Mouse (Mus musculus) CH12.LX (cell line): Measurements from ENCODE around the gene Ptp4a2.
"Not testable (repeated sequence)": the region's sequence is repeated elsewhere in the genome, so short reads cannot be mapped to it uniquely, and the experiment has no call there.

Experiments used
- CHD1 ChIP-seq: IDR thresholded peaks from 2 replicates; pipeline ENCODE4 v1.6.1; 2012; ENCODE audit warnings: low read depth, low read length, improper control_type of control experiment, inconsistent platforms
- CTCF ChIP-seq, 2 experiments: IDR thresholded peaks in 1 of 2; conservative IDR thresholded peaks in 1 of 2; 2 replicates each; pipeline ENCODE4 v1.5.1; 2011 to 2012; ENCODE audit warnings: low read depth in 2 of 2, low read length in 2 of 2, improper control_type of control experiment in 1 of 2, inconsistent platforms in 1 of 2, mild to moderate bottlenecking in 1 of 2, moderate library complexity in 1 of 2
- KAT2A ChIP-seq: IDR thresholded peaks from 2 replicates; pipeline ENCODE4 v1.6.1; 2012; ENCODE audit warnings: low read length, improper control_type of control experiment, inconsistent platforms; ENCODE audit not compliant: insufficient replicate concordance
- MYC ChIP-seq: IDR thresholded peaks from 2 replicates; pipeline ENCODE4 v1.6.1; 2011; ENCODE audit warnings: low read depth, mild to moderate bottlenecking, improper control_type of control experiment, low read length
- POLR2A ChIP-seq: IDR thresholded peaks from 2 replicates; pipeline ENCODE4 v1.6.1; 2011; ENCODE audit warnings: low read depth, mild to moderate bottlenecking, improper control_type of control experiment, low read length
- SMC3 ChIP-seq: IDR thresholded peaks from 2 replicates; pipeline ENCODE4 v1.6.1; 2011; ENCODE audit warnings: low read depth, low read length, improper control_type of control experiment
- TCF12 ChIP-seq: IDR thresholded peaks from 2 replicates; pipeline ENCODE4 v1.6.1; 2014; ENCODE audit warnings: low read depth, mild to moderate bottlenecking, inconsistent platforms, low read length, improper control_type of control experiment
- USF2 ChIP-seq: conservative IDR thresholded peaks from 2 replicates; pipeline ENCODE4 v1.6.1; 2011; ENCODE audit warnings: low read depth, low read length, improper control_type of control experiment
- ZMIZ1 ChIP-seq: IDR thresholded peaks from 2 replicates; pipeline ENCODE4 v1.6.1; 2012; ENCODE audit warnings: low read depth, mild to moderate bottlenecking, inconsistent platforms, low read length, improper control_type of control experiment

DNA sequence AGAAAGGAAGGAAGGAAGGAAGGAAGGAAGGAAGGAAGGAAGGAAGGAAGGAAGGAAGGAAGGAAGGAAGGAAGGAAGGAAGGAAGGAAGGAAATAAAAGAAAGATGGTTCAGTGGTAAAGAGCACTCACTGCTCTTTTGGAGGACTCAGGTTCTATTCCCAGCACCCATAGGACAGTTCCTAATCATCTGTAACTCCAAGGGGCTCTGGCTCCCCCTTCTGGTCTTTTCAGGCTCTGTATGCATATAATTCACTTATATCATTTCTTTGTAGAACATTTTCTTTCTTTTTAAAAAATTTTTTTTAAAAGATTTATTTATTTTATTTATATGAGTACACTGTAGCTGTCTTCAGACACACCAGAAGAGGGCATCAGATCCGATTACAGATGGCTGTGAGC, 48.5 kb upstream of the Ptp4a2 start:
- TF ChIP-seq CTCF (conservative IDR thresholded peaks at IDR 0.05 in 1 of 2, IDR thresholded peaks at IDR 0.05 in 1 of 2; ENCODE audit: low read depth in 2 of 2, low read length in 2 of 2), result peak in 1 of 2 experiments; percentile 40; a peak in 2 of 4 replicates
- not testable (repeated sequence) for TF ChIP-seq KAT2A, USF2, POLR2A, TCF12, MYC, CHD1, ZMIZ1
- TF ChIP-seq SMC3, result peak; percentile 9; the same call in 1 of the 2 replicates
